Mouse (Mus musculus) erythroblast, embryonic 14.5 days (primary cell): ENCODE data around the gene Akna. TPM values are rescaled to one million over a fixed set of nuclear protein-coding genes. Genes with fewer than 3 reads are reported as not detected.
"Not testable (repeated sequence)": the region's sequence is repeated elsewhere in the genome, so short reads cannot be mapped to it uniquely, and the experiment has no call there.

Experiments
- H3K27me3 ChIP-seq: 2 replicates; pipeline ENCODE4 v1.6.1; 2012; ENCODE audit warnings: inconsistent platforms; ENCODE audit not compliant: control insufficient read depth
- H3K36me3 ChIP-seq: 2 replicates; pipeline ENCODE4 v1.6.1; 2012; ENCODE audit warnings: mild to moderate bottlenecking, inconsistent platforms; ENCODE audit not compliant: control insufficient read depth
- H3K4me1 ChIP-seq: 2 replicates; pipeline ENCODE4 v1.6.1; 2012; ENCODE audit warnings: inconsistent platforms; ENCODE audit not compliant: control insufficient read depth
- H3K4me3 ChIP-seq: replicated peaks from 2 replicates; pipeline ENCODE3; 2012; ENCODE audit warnings: moderate library complexity, mild to moderate bottlenecking, inconsistent platforms
- H3K9me3 ChIP-seq: 2 replicates; pipeline ENCODE4 v1.6.1; 2012; ENCODE audit warnings: low read length, inconsistent platforms, mixed read lengths; ENCODE audit not compliant: control insufficient read depth
- GATA1 ChIP-seq: IDR thresholded peaks from 2 replicates; pipeline ENCODE4 v1.6.1; 2012; ENCODE audit warnings: low read length, inconsistent platforms, mixed read lengths
- TAL1 ChIP-seq: IDR thresholded peaks from 3 replicates; pipeline ENCODE4 v1.6.1; 2012; ENCODE audit warnings: low read length, inconsistent platforms, mixed read lengths
- polyA plus RNA-seq: library from polyadenylated mRNA; stranded (reverse); fragments of >175 nt; gene quantifications from 2 replicates; pipeline ENCODE4 v1.2.3, GENCODE M21; 2012

Akna gene
- polyA plus RNA-seq, 1 experiment = 1.3 TPM

GRCm38 (mm10) chr4:63323275-63323815 lies 79.8 kb downstream of the Akna start:
- no peak for TF ChIP-seq TAL1
- no peak for TF ChIP-seq GATA1
- no peaks in the 10 kb centered on the region for H3K27me3 ChIP-seq
- no peaks in the 10 kb centered on the region for H3K9me3 ChIP-seq
- no peaks in the 10 kb centered on the region; the same call in 1 of the 2 replicates for H3K36me3 ChIP-seq
- no peak overlapping the region for H3K4me3 ChIP-seq
- no peaks in the 10 kb centered on the region for H3K4me1 ChIP-seq

- not testable (repeated sequence) for H3K4me3 ChIP-seq, H3K36me3 ChIP-seq, H3K27me3 ChIP-seq, H3K4me1 ChIP-seq, H3K9me3 ChIP-seq
Observed at GRCm38 (mm10) chr4:63319566-63319965, 83.6 kb downstream of the Akna start.

Other genes with a start within 250 kb of the Akna start
- 0.25 and 0.71 TPM in 2 replicates for gene Ambp, start 248.6 kb downstream of the Akna start, polyA plus RNA-seq
- gene Kif12, start 231.2 kb downstream of the Akna start, polyA plus RNA-seq = 0.03 TPM in 1 of 2 replicates, not detected in the other
- 0.01 TPM in 1 of 2 replicates, not detected in the other for gene Col27a1, start 189.3 kb downstream of the Akna start, polyA plus RNA-seq
- not detected in 2 replicates for gene Orm1, start 58.8 kb downstream of the Akna start, polyA plus RNA-seq
- not detected in 2 replicates for gene Orm3, start 47.2 kb downstream of the Akna start, polyA plus RNA-seq
- gene Orm2, start 40.9 kb downstream of the Akna start, polyA plus RNA-seq = not detected in 2 replicates
- gene Whrn, start 92.6 kb upstream of the Akna start, polyA plus RNA-seq = 0.02 and 0.04 TPM in 2 replicates
- gene Atp6v1g1, start 141.4 kb upstream of the Akna start, polyA plus RNA-seq = 12.2 and 16.2 TPM in 2 replicates
- 0.04 and 0.12 TPM in 2 replicates for gene Tmem268, start 155.4 kb upstream of the Akna start, polyA plus RNA-seq
- gene Gm11213, start 201.9 kb upstream of the Akna start, polyA plus RNA-seq = not detected in 2 replicates
- not detected in 2 replicates for gene Tex48, start 219.1 kb upstream of the Akna start, polyA plus RNA-seq